ENCODE assay signal across 7 mouse cellular contexts in genomic region chr12:73544736-73545671, GRCm38 (mm10). TPM values are rescaled to one million over a fixed set of nuclear protein-coding genes. Genes with fewer than 3 reads are reported as not detected.
A peak's percentile ranks its signal among the peaks of the same experiment; 100 is the strongest.
DNase-seq lines count a peak whose midpoint lies in the region; ATAC-seq lines count a peak whose summit lies in the region.

No protein-coding gene starts in this region.

- 0 out of 2 replicates have a peak overlapping the region, but pooled peaks have one; percentile 40 for H3K9ac ChIP-seq in forebrain, embryonic 13.5 days
- peak overlapping the region; percentile 74 for H3K9ac ChIP-seq in limb, embryonic 12.5 days (replicated peaks)
- no peak overlapping the region for H3K9ac ChIP-seq in stomach, embryonic 15.5 days

- H3K4me1 ChIP-seq in megakaryocyte, embryonic 14.5 days, result peaks cover 18% of the 10 kb centered on the region
- peaks cover 16% of the 10 kb centered on the region for H3K4me1 ChIP-seq in forebrain, embryonic 13.5 days
- peaks cover 65% of the 10 kb centered on the region for H3K4me1 ChIP-seq in limb, embryonic 12.5 days (replicated peaks)
- 0 out of 2 replicates have a peak, but pooled peaks cover 8% of the 10 kb centered on the region for H3K4me1 ChIP-seq in stomach, embryonic 15.5 days

- peaks cover 84% of the 10 kb centered on the region for H3K27me3 ChIP-seq in megakaryocyte, embryonic 14.5 days (replicated peaks)
- H3K27me3 ChIP-seq in forebrain, embryonic 13.5 days, result peaks cover 92% of the 10 kb centered on the region
- peaks cover 62% of the 10 kb centered on the region for H3K27me3 ChIP-seq in limb, embryonic 12.5 days
- peaks cover 46% of the 10 kb centered on the region for H3K27me3 ChIP-seq in stomach, embryonic 15.5 days (replicated peaks)

- H3K4me2 ChIP-seq in forebrain, embryonic 13.5 days, result peak overlapping the region; percentile 62
- peak overlapping the region; percentile 72 for H3K4me2 ChIP-seq in limb, embryonic 12.5 days
- peak overlapping the region; percentile 81 for H3K4me2 ChIP-seq in stomach, embryonic 15.5 days

- 14% methylated on average over 48 of the region's 48 CpGs for WGBS in forebrain, embryonic 13.5 days
- 11% methylated on average over 48 of the region's 48 CpGs for WGBS in limb, embryonic 12.5 days
- WGBS in stomach, embryonic 15.5 days, result 14% methylated on average over 48 of the region's 48 CpGs

- no peak for ATAC-seq in megakaryocyte, adult 5-6 weeks (ENCODE audit: poor library complexity, severe bottlenecking)
- peak; percentile 41 for ATAC-seq in forebrain, embryonic 13.5 days
- no peak for ATAC-seq in limb, embryonic 12.5 days (ENCODE audit: insufficient number of reproducible peaks, insufficient read depth, low FRiP score, low TSS enrichment, low read depth)
- ATAC-seq in stomach, embryonic 15.5 days (ENCODE audit: insufficient read depth, low FRiP score, low read depth), result no peak

- no peak for DNase-seq in adrenal gland, postnatal 4 days (ENCODE audit: low spot score in 2 of 2)
- no peak for DNase-seq in gastrocnemius, postnatal 4 days (ENCODE audit: low spot score in 2 of 2)

- peak overlapping the region; percentile 91 for H3K4me3 ChIP-seq in megakaryocyte, embryonic 14.5 days (replicated peaks)
- H3K4me3 ChIP-seq in forebrain, embryonic 13.5 days, result peak overlapping the region; percentile 39
- H3K4me3 ChIP-seq in limb, embryonic 12.5 days (replicated peaks), result peak overlapping the region; percentile 53
- H3K4me3 ChIP-seq in stomach, embryonic 15.5 days (replicated peaks), result peak overlapping the region; percentile 53

- no peaks in the 10 kb centered on the region for H3K36me3 ChIP-seq in megakaryocyte, embryonic 14.5 days (replicated peaks; ENCODE audit: low read length)
- H3K36me3 ChIP-seq in forebrain, embryonic 13.5 days (ENCODE audit: poor library complexity, severe bottlenecking), result no peaks in the 10 kb centered on the region
- no peaks in the 10 kb centered on the region for H3K36me3 ChIP-seq in limb, embryonic 12.5 days
- no peaks in the 10 kb centered on the region for H3K36me3 ChIP-seq in stomach, embryonic 15.5 days

- no peak overlapping the region for H3K27ac ChIP-seq in forebrain, embryonic 13.5 days
- peak overlapping the region; percentile 85 for H3K27ac ChIP-seq in limb, embryonic 12.5 days
- H3K27ac ChIP-seq in stomach, embryonic 15.5 days, result 0 out of 2 replicates have a peak overlapping the region, but pooled peaks have one; percentile 75

- H3K9me3 ChIP-seq in megakaryocyte, embryonic 14.5 days, result peaks cover 15% of the 10 kb centered on the region
- no peaks in the 10 kb centered on the region for H3K9me3 ChIP-seq in forebrain, embryonic 13.5 days (replicated peaks)
- H3K9me3 ChIP-seq in limb, embryonic 12.5 days, result no peaks in the 10 kb centered on the region
- no peaks in the 10 kb centered on the region for H3K9me3 ChIP-seq in stomach, embryonic 15.5 days

RNA-seq across cellular contexts. Expression of gene Tmem30b, which starts 1.2 kb away (rescaled TPM):
- not detected in 2 replicates for polyA plus RNA-seq in megakaryocyte, embryonic 14.5 days (2012; ENCODE audit: insufficient read depth, low replicate concordance)
- 0.16 TPM in 1 of 2 replicates, not detected in the other for total RNA-seq in megakaryocyte, adult 5-6 weeks (2015)
- total RNA-seq in megakaryocyte, adult 5-6 weeks (2017), result not detected in 2 replicates
- 0.16 and 0.21 TPM in 2 replicates for polyA plus RNA-seq in forebrain, embryonic 13.5 days (2015; fragmentation: Nextera tagmentation; extraction: Ambion mirVana)
- 21.4 and 27.9 TPM in 2 replicates for polyA plus RNA-seq in limb, embryonic 12.5 days (2016; fragmentation: Nextera tagmentation; extraction: Ambion mirVana)
- polyA plus RNA-seq in stomach, embryonic 15.5 days (2015; fragmentation: Nextera tagmentation; extraction: Ambion mirVana), result 30.7 and 34.2 TPM in 2 replicates
- total RNA-seq in adrenal gland, postnatal 4 days (2021), result 1 to 10 TPM; 2.8 to 3.3 TPM
- 1 to 10 TPM; 2.0 to 2.2 TPM for total RNA-seq in gastrocnemius, postnatal 4 days (2021)

RNA-seq across cellular contexts. Expression of gene Prkch, which starts 39.6 kb away (rescaled TPM):
- 0.82 and 1.3 TPM in 2 replicates for polyA plus RNA-seq in megakaryocyte, embryonic 14.5 days (2012; ENCODE audit: insufficient read depth, low replicate concordance)
- 15.5 and 15.6 TPM in 2 replicates for total RNA-seq in megakaryocyte, adult 5-6 weeks (2015)
- total RNA-seq in megakaryocyte, adult 5-6 weeks (2017), result 14.0 and 14.1 TPM in 2 replicates
- polyA plus RNA-seq in forebrain, embryonic 13.5 days (2015; fragmentation: Nextera tagmentation; extraction: Ambion mirVana), result 2.1 and 3.1 TPM in 2 replicates
- 10.3 and 11.2 TPM in 2 replicates for polyA plus RNA-seq in limb, embryonic 12.5 days (2016; fragmentation: Nextera tagmentation; extraction: Ambion mirVana)
- 11.2 and 11.9 TPM in 2 replicates for polyA plus RNA-seq in stomach, embryonic 15.5 days (2015; fragmentation: Nextera tagmentation; extraction: Ambion mirVana)
- total RNA-seq in adrenal gland, postnatal 4 days (2021), result 10 to 100 TPM; 19.3 to 21.3 TPM
- total RNA-seq in gastrocnemius, postnatal 4 days (2021), result 10 to 100 TPM; 11.3 to 11.8 TPM

Comparison
In these comparisons a context has a peak if more than half of its experiments do, and no peak if none do; other contexts are left out.
1. H3K4me3 ChIP-seq: peak in every context shown above with its lines; median percentile 91 in megakaryocyte, embryonic 14.5 days; 53 in limb, embryonic 12.5 days; 53 in stomach, embryonic 15.5 days; 39 in forebrain, embryonic 13.5 days.
2. RNA of gene Tmem30b, which starts 1.2 kb away (polyA plus RNA-seq): 30.7 to 34.2 TPM in stomach, embryonic 15.5 days and 21.4 to 27.9 TPM in limb, embryonic 12.5 days; 0.16 to 0.21 TPM in forebrain, embryonic 13.5 days and not detected in megakaryocyte, embryonic 14.5 days; every median in the first group is over 10 times any median in the second.
3. Peak in every context shown above with its lines, with median percentiles within 50 percentile points of each other: H3K4me2 ChIP-seq.